Mouse (Mus musculus): ENCODE data around the gene Dnajb12. TPM values are rescaled to one million over a fixed set of nuclear protein-coding genes. Genes with fewer than 3 reads are reported as not detected.

The Dnajb12 gene
- total and polyA plus RNA-seq, 2 experiments from 2014 or later: 25.7 to 47.9 TPM

GRCm38 (mm10) chr10:59919494-59920181 is 40.3 kb downstream of the Dnajb12 start:
- Histone ChIP-seq H3K36me3 (ENCODE audit: insufficient read depth, low read length) (no peaks in the 10 kb centered on the region), H3K9me3 (ENCODE audit: low read length) (no peaks in the 10 kb centered on the region), H3K4me2 (ENCODE audit: low read depth, low read length, poor library complexity, severe bottlenecking) (no peak overlapping the region), H3K4me1 (ENCODE audit: insufficient read depth, low read length) (peaks cover 16% of the 10 kb centered on the region; the same call in 1 of the 2 replicates), H3K9ac (replicated peaks; ENCODE audit: low read length, poor library complexity, severe bottlenecking) (no peak overlapping the region), H3K4me3 (ENCODE audit: low read depth, low read length) (no peak overlapping the region), H3K27ac (ENCODE audit: low read depth, low read length) (no peak overlapping the region), H3K27me3 (ENCODE audit: insufficient read depth, low read length) (no peaks in the 10 kb centered on the region)
- DNase-seq (ENCODE audit: low spot score) (no peak), ATAC-seq (ENCODE audit: low FRiP score) (no peak)
- TF ChIP-seq CTCF (IDR thresholded peaks at IDR 0.05): no peak
- 46% methylated on average over 15 of the region's 15 CpGs for WGBS

- ATAC-seq (ENCODE audit: low FRiP score): peak; percentile 4; the same call in 1 of the 2 replicates
- WGBS: 25% methylated on average over 7 of the region's 7 CpGs
These were observed 41.1 kb downstream of the Dnajb12 start for GRCm38 (mm10) chr10:59920485-59920809.

DNA sequence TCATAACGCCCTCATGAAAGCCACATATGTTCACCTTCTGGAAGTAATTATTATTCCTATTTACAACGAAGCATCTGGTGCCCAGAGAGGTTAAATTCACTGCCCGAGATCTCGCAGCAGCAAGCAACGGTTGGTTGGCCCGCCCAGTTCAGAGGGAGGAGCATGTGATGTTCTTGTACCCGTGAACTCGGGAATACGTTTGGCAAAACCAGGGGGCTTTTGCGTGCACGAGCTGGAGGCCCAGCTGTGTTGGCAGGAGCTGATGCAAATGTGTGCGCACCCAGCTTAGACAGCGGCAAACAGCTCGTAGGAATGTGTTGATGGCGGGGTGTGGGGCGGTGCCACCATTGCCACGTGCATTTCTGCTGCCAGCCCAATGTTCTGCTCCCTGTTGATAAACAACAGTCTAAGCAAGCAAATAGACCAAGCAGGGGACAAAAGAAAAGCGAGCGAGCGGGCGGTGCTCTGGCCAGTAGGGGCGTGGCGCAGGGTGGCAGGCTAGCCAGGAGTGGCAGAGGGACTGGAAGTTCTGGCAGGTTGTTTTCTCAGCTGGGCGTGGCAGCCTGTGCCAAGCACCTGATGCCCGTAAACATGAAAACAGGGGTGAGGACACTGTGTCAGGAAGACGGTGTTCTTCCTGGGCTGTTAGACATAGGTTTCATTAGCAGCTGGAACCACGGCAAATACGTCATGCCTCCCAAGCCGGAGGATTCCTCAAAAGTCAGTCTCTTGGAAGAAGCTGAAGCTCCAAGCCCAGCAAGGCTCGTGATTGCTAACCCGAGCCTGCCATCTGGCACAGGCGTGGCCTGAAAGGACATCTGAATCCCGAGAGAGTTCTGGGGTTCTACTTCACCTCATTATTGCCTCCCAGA is 41.7 kb downstream of the Dnajb12 start:
- Histone ChIP-seq H3K27ac (ENCODE audit: low read depth, low read length) (peak overlapping the region; percentile 73), H3K4me1 (ENCODE audit: insufficient read depth, low read length) (peaks cover 16% of the 10 kb centered on the region; the same call in 1 of the 2 replicates), H3K4me3 (ENCODE audit: low read depth, low read length) (peak overlapping the region; percentile 35), H3K9me3 (ENCODE audit: low read length) (no peaks in the 10 kb centered on the region), H3K36me3 (ENCODE audit: insufficient read depth, low read length) (no peaks in the 10 kb centered on the region), H3K4me2 (ENCODE audit: low read depth, low read length, poor library complexity, severe bottlenecking) (peak overlapping the region; percentile 75), H3K27me3 (ENCODE audit: insufficient read depth, low read length) (no peaks in the 10 kb centered on the region), H3K9ac (replicated peaks; ENCODE audit: low read length, poor library complexity, severe bottlenecking) (peak overlapping the region; percentile 51)
- 2% methylated on average over 33 of the region's 33 CpGs for WGBS
- ATAC-seq (ENCODE audit: low FRiP score) (peak; percentile 69), DNase-seq (ENCODE audit: low spot score) (peak; percentile 77)
- peak; percentile 47 for TF ChIP-seq CTCF (IDR thresholded peaks at IDR 0.05)

More at GRCm38 (mm10) chr10:59920485-59920809, 41.1 kb downstream of the Dnajb12 start:
- peak overlapping the region; percentile 35; the same call in 1 of the 2 replicates for H3K4me3 ChIP-seq (ENCODE audit: low read depth, low read length)
- no peaks in the 10 kb centered on the region for H3K27me3 ChIP-seq (ENCODE audit: insufficient read depth, low read length)
- DNase-seq (ENCODE audit: low spot score): no peak
- H3K9ac ChIP-seq (replicated peaks; ENCODE audit: low read length, poor library complexity, severe bottlenecking): no peak overlapping the region
- peak overlapping the region; percentile 73 for H3K27ac ChIP-seq (ENCODE audit: low read depth, low read length)
- H3K4me1 ChIP-seq (ENCODE audit: insufficient read depth, low read length): peaks cover 16% of the 10 kb centered on the region; the same call in 1 of the 2 replicates
- H3K36me3 ChIP-seq (ENCODE audit: insufficient read depth, low read length): no peaks in the 10 kb centered on the region
- H3K4me2 ChIP-seq (ENCODE audit: low read depth, low read length, poor library complexity, severe bottlenecking): peak overlapping the region; percentile 75
- no peaks in the 10 kb centered on the region for H3K9me3 ChIP-seq (ENCODE audit: low read length)
- TF ChIP-seq CTCF (IDR thresholded peaks at IDR 0.05): no peak

DNA sequence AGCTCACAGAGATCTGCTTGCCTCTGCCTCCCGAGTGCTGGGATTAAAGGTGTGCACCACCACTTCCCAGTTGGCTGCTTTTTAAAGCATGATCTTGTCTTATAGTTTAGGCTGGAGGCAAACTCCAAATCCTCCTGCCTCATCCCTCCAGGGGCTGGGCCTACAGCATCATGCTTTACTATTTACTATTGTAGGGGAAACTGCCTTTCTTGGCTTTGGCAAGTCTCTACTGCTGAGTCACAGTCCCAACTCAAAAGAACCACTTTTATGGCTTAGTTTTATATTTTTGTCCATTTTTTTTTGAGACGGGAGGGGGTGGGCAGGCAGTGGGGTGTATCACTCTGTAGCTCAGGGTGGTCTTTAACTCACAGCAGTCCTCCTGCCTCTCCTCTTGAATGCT is 44.1 kb downstream of the Dnajb12 start:
- TF ChIP-seq CTCF (IDR thresholded peaks at IDR 0.05): no peak
- H3K4me3 ChIP-seq (ENCODE audit: low read depth, low read length): no peak overlapping the region
- 86% methylated on average over 2 of the region's 2 CpGs for WGBS
- ATAC-seq (ENCODE audit: low FRiP score): no peak
- H3K9me3 ChIP-seq (ENCODE audit: low read length): no peaks in the 10 kb centered on the region
- peaks cover 13% of the 10 kb centered on the region; the same call in 1 of the 2 replicates for H3K4me1 ChIP-seq (ENCODE audit: insufficient read depth, low read length)
- H3K36me3 ChIP-seq (ENCODE audit: insufficient read depth, low read length): no peaks in the 10 kb centered on the region
- H3K27ac ChIP-seq (ENCODE audit: low read depth, low read length): no peak overlapping the region
- no peak overlapping the region for H3K9ac ChIP-seq (replicated peaks; ENCODE audit: low read length, poor library complexity, severe bottlenecking)
- no peaks in the 10 kb centered on the region for H3K27me3 ChIP-seq (ENCODE audit: insufficient read depth, low read length)
- H3K4me2 ChIP-seq (ENCODE audit: low read depth, low read length, poor library complexity, severe bottlenecking): no peak overlapping the region
- no peak for DNase-seq (ENCODE audit: low spot score)

DNA sequence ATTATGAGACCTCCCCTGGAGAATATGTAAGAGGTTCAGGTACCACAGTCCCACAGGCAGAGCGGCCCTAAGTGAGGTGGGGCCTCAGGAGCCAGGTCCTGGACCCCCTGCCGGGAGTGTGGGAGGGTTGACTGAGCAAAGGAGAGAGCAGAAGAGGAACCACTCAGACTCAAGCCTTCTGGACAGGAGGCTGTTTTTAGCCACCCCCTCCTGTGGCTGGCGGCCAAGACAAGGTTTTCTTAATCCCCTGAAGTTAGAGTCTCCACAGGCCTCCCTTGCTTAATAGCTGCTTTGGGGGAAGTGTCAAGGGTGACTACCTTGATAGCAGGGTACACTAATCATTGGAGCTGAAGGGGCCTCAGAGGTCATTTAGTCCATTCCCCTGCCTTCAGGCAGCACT is 44.9 kb downstream of the Dnajb12 start:
- 24% methylated on average over 3 of the region's 3 CpGs for WGBS
- DNase-seq (ENCODE audit: low spot score): no peak
- no peaks in the 10 kb centered on the region for H3K36me3 ChIP-seq (ENCODE audit: insufficient read depth, low read length)
- no peak for TF ChIP-seq CTCF (IDR thresholded peaks at IDR 0.05)
- H3K4me2 ChIP-seq (ENCODE audit: low read depth, low read length, poor library complexity, severe bottlenecking): no peak overlapping the region
- no peaks in the 10 kb centered on the region for H3K9me3 ChIP-seq (ENCODE audit: low read length)
- H3K9ac ChIP-seq (replicated peaks; ENCODE audit: low read length, poor library complexity, severe bottlenecking): no peak overlapping the region
- no peaks in the 10 kb centered on the region for H3K27me3 ChIP-seq (ENCODE audit: insufficient read depth, low read length)
- H3K4me3 ChIP-seq (ENCODE audit: low read depth, low read length): no peak overlapping the region
- H3K27ac ChIP-seq (ENCODE audit: low read depth, low read length): no peak overlapping the region
- ATAC-seq (ENCODE audit: low FRiP score): no peak
- H3K4me1 ChIP-seq (ENCODE audit: insufficient read depth, low read length): peaks cover 13% of the 10 kb centered on the region; the same call in 1 of the 2 replicates

- no peaks in the 10 kb centered on the region for H3K36me3 ChIP-seq (ENCODE audit: insufficient read depth, low read length)
These were observed 49.8 kb downstream of the Dnajb12 start for GRCm38 (mm10) chr10:59929205-59929604.

More at GRCm38 (mm10) chr10:59929205-59929604, 49.8 kb downstream of the Dnajb12 start:
- no peak overlapping the region for H3K4me3 ChIP-seq (ENCODE audit: low read depth, low read length)
- no peak overlapping the region for H3K9ac ChIP-seq (replicated peaks; ENCODE audit: low read length, poor library complexity, severe bottlenecking)
- WGBS: 89% methylated on average over 7 of the region's 7 CpGs
- ATAC-seq (ENCODE audit: low FRiP score): no peak
- H3K4me1 ChIP-seq (ENCODE audit: insufficient read depth, low read length): peaks cover 3% of the 10 kb centered on the region; the same call in 1 of the 2 replicates
- no peak overlapping the region for H3K27ac ChIP-seq (ENCODE audit: low read depth, low read length)
- H3K9me3 ChIP-seq (ENCODE audit: low read length): no peaks in the 10 kb centered on the region
- H3K27me3 ChIP-seq (ENCODE audit: insufficient read depth, low read length): no peaks in the 10 kb centered on the region
- DNase-seq (ENCODE audit: low spot score): no peak
- TF ChIP-seq CTCF (IDR thresholded peaks at IDR 0.05): no peak
- no peak overlapping the region for H3K4me2 ChIP-seq (ENCODE audit: low read depth, low read length, poor library complexity, severe bottlenecking)
